Mouse (Mus musculus) liver, embryonic 13.5 days (tissue): ENCODE measurements at regions not wholly inside any gene's neighbourhood (a gene's known extent, or its start where the extent isn't known, plus 50 kb on each side); places are given as distances from the start of the nearest gene placed in this dataset.

Experiments
- ATAC-seq: fragments of 200-750 bp; cut with Nextera tagmentation; 2 replicates; pipeline ENCODE4 v1.8.0; 2017; ENCODE audit warnings: low read depth, mild to moderate bottlenecking, moderate number of reproducible peaks, moderate library complexity
- DNase-seq: peaks from one replicate; pipeline ENCODE4 v3.0.0; 2022
- H3K27ac ChIP-seq: fragments of 300-500 bp; sonication (generic); 2 replicates; pipeline ENCODE4 v1.5.1; 2015; ENCODE audit warnings: moderate library complexity, mild to moderate bottlenecking, inconsistent platforms
- H3K27me3 ChIP-seq: fragments of 300-500 bp; sonication (generic); 2 replicates; pipeline ENCODE4 v1.6.1; 2015; ENCODE audit warnings: mild to moderate bottlenecking, inconsistent platforms
- H3K36me3 ChIP-seq: fragments of 300-500 bp; sonication (generic); 2 replicates; pipeline ENCODE4 v1.6.1; 2015; ENCODE audit warnings: mild to moderate bottlenecking, inconsistent platforms
- H3K4me1 ChIP-seq: fragments of 300-500 bp; sonication (generic); replicated peaks from 2 replicates; pipeline ENCODE4 v1.6.1; 2015; ENCODE audit warnings: inconsistent platforms
- H3K4me2 ChIP-seq: fragments of 300-500 bp; sonication (generic); 2 replicates; pipeline ENCODE4 v1.6.1; 2015; ENCODE audit warnings: inconsistent platforms, mild to moderate bottlenecking, moderate library complexity
- H3K4me3 ChIP-seq: fragments of 300-500 bp; sonication (generic); replicated peaks from 2 replicates; pipeline ENCODE4 v1.5.1; 2015; ENCODE audit warnings: mild to moderate bottlenecking, inconsistent platforms
- H3K9ac ChIP-seq: fragments of 300-500 bp; sonication (generic); 2 replicates; pipeline ENCODE4 v1.6.1; 2015; ENCODE audit warnings: mild to moderate bottlenecking, inconsistent platforms
- H3K9me3 ChIP-seq: fragments of 300-500 bp; sonication (generic); replicated peaks from 2 replicates; pipeline ENCODE4 v1.6.1; 2016; ENCODE audit warnings: inconsistent platforms
- WGBS: fragments of 180-500 bp; shearing (Covaris S2); methylation state at CpG from one replicate; pipeline ENCODE4 v1.1.7; 2015; ENCODE audit not compliant: insufficient replicate concordance; 5-methylcytosine and 5-hydroxymethylcytosine counted together

DNA sequence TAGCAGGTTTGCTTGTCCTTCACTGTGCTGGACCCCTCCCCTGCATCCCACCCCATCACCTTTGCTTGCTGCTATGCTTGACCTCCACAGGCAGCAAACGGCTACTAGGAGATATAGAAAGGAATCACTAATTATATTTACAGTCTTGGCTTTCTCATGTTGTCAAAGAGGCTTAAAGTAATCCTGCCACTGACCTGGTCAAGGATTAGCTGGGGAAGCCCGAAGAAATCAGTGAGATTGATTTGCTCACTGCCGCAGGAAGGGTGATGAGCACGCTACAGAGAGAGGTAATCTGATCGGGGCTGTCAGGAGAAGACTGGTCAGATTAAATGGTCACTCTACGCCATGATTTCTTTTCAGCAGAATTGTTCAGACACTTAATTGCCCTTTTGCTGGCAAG, 157.4 kb upstream of the Wdfy3 start:
- no peaks in the 10 kb centered on the region for H3K4me1 ChIP-seq
- DNase-seq (no peak), ATAC-seq (no peak)
- no peak overlapping the region for H3K4me3 ChIP-seq
- no peak overlapping the region for H3K9ac ChIP-seq
- H3K27me3 ChIP-seq = no peaks in the 10 kb centered on the region
- WGBS = 51% methylated on average over 6 of the region's 6 CpGs
- H3K4me2 ChIP-seq = no peak overlapping the region
- H3K9me3 ChIP-seq = no peaks in the 10 kb centered on the region
- H3K36me3 ChIP-seq = no peaks in the 10 kb centered on the region
- H3K27ac ChIP-seq = no peak overlapping the region

GRCm38 (mm10) chr5:102242614-102243013, 172.9 kb upstream of the Wdfy3 start:
- Histone ChIP-seq H3K4me2 (no peak overlapping the region), H3K4me3 (no peak overlapping the region), H3K27me3 (no peaks in the 10 kb centered on the region), H3K9me3 (no peaks in the 10 kb centered on the region), H3K4me1 (no peaks in the 10 kb centered on the region), H3K27ac (no peak overlapping the region), H3K36me3 (no peaks in the 10 kb centered on the region), H3K9ac (no peak overlapping the region)
- DNase-seq (no peak), ATAC-seq (no peak)
- WGBS = 57% methylated on average over 5 of the region's 5 CpGs

- Histone ChIP-seq H3K36me3 (no peaks in the 10 kb centered on the region), H3K9me3 (no peaks in the 10 kb centered on the region), H3K9ac (no peak overlapping the region), H3K4me2 (no peak overlapping the region), H3K27ac (no peak overlapping the region), H3K27me3 (no peaks in the 10 kb centered on the region), H3K4me1 (no peaks in the 10 kb centered on the region), H3K4me3 (no peak overlapping the region)
- DNase-seq = no peak
- no peak for ATAC-seq
- whole genome bisulfite sequencing = 60% methylated on average over 6 of the region's 6 CpGs
Measured at GRCm38 (mm10) chr5:102244706-102245105, 175.0 kb upstream of the Wdfy3 start.

DNA sequence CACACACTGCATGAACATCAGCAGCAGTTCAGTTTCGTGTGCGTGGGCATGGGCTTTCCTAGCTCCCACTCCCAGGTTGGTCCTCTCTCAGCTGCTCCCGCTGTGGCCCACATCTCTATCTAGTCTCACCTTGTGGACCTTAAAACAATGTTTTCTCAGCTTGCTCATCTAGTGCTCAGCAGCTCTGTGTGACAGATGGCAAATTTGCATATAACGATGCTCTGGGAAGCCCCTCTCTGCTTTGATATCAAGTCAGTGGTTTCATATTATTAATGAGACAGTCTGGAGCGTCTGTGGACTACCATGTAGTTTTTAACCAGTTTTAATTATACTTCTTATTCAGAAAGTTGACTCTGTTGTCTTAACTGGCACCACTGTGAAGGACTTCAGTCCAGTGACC, 179.0 kb upstream of the Wdfy3 start:
- no peak overlapping the region for H3K9ac ChIP-seq
- no peak overlapping the region for H3K27ac ChIP-seq
- H3K27me3 ChIP-seq = no peaks in the 10 kb centered on the region
- no peaks in the 10 kb centered on the region for H3K36me3 ChIP-seq
- no peaks in the 10 kb centered on the region for H3K4me1 ChIP-seq
- no peaks in the 10 kb centered on the region for H3K9me3 ChIP-seq
- 68% methylated on average over 5 of the region's 5 CpGs for WGBS
- no peak overlapping the region for H3K4me2 ChIP-seq
- DNase-seq (no peak), ATAC-seq (no peak)
- H3K4me3 ChIP-seq = no peak overlapping the region

GRCm38 (mm10) chr5:102251076-102251475, 181.4 kb upstream of the Wdfy3 start:
- DNase-seq (no peak), ATAC-seq (no peak)
- Histone ChIP-seq H3K4me3 (no peak overlapping the region), H3K27ac (no peak overlapping the region), H3K27me3 (no peaks in the 10 kb centered on the region), H3K4me2 (no peak overlapping the region), H3K9ac (no peak overlapping the region), H3K9me3 (no peaks in the 10 kb centered on the region), H3K36me3 (no peaks in the 10 kb centered on the region), H3K4me1 (no peaks in the 10 kb centered on the region)
- 76% methylated on average over 7 of the region's 7 CpGs for WGBS

GRCm38 (mm10) chr5:102253786-102254185, 184.1 kb upstream of the Wdfy3 start:
- Histone ChIP-seq H3K9me3 (no peaks in the 10 kb centered on the region), H3K4me1 (no peaks in the 10 kb centered on the region), H3K27me3 (no peaks in the 10 kb centered on the region), H3K4me2 (no peak overlapping the region), H3K36me3 (no peaks in the 10 kb centered on the region), H3K9ac (no peak overlapping the region), H3K27ac (no peak overlapping the region), H3K4me3 (no peak overlapping the region)
- DNase-seq (no peak), ATAC-seq (no peak)
- 65% methylated on average over 2 of the region's 2 CpGs for WGBS

DNA sequence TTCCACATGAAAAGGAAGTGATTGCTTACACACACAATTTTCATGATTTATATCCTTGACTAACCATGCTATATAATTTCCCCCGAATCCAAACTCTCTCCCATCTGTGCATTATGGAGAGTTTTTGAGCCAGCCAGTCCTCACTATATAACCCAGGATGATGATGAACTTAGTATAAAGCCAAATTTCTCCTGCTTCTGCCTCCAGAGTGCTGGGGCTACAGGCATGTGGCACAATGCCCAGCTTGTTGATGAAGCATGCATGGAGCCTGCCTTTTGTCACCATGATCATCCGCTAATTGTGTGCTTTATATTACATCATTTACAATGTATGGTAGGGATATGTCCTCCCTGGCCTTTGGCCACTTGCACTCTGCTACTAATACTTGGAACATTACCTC, 187.4 kb upstream of the Wdfy3 start:
- H3K4me3 ChIP-seq = no peak overlapping the region
- no peak overlapping the region for H3K9ac ChIP-seq
- ATAC-seq (no peak), DNase-seq (no peak)
- H3K4me2 ChIP-seq = no peak overlapping the region
- 64% methylated on average over 2 of the region's 2 CpGs for WGBS
- no peaks in the 10 kb centered on the region for H3K27me3 ChIP-seq
- H3K9me3 ChIP-seq = no peaks in the 10 kb centered on the region
- H3K36me3 ChIP-seq = no peaks in the 10 kb centered on the region
- no peaks in the 10 kb centered on the region for H3K4me1 ChIP-seq
- H3K27ac ChIP-seq = no peak overlapping the region

GRCm38 (mm10) chr5:102261621-102262020, 191.9 kb upstream of the Wdfy3 start:
- no peak for DNase-seq
- no peak for ATAC-seq

DNA sequence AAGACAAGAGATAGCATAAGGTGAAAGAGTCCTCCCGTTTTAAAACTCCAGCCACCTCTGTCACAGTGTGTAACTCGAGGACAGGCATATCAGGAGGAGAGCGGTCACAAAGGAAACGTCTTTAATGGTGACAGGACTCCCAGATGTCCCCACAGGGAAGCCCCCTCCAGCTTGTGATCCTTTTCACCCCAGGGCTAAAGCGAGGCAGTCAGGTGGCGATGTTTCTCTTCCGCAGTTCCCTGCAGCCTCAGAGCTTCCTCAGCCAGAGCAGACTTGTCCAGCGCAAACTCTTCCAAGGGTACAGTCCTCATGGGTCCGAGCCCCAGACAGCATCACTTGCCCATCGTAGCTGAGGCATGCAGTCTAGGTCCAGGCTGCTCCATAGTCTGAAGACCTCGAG, 196.7 kb upstream of the Wdfy3 start:
- H3K4me1 ChIP-seq = no peaks in the 10 kb centered on the region
- no peak overlapping the region for H3K4me2 ChIP-seq
- DNase-seq = no peak
- WGBS = 51% methylated on average over 11 of the region's 11 CpGs
- H3K27me3 ChIP-seq = no peaks in the 10 kb centered on the region
- no peak for ATAC-seq
- H3K4me3 ChIP-seq = no peak overlapping the region
- H3K27ac ChIP-seq = no peak overlapping the region
- no peak overlapping the region for H3K9ac ChIP-seq
- no peaks in the 10 kb centered on the region for H3K36me3 ChIP-seq
- H3K9me3 ChIP-seq = no peaks in the 10 kb centered on the region

More at GRCm38 (mm10) chr5:102261621-102262020, 191.9 kb upstream of the Wdfy3 start:
- Histone ChIP-seq H3K4me1 (no peaks in the 10 kb centered on the region), H3K9ac (no peak overlapping the region), H3K36me3 (no peaks in the 10 kb centered on the region), H3K27me3 (no peaks in the 10 kb centered on the region), H3K27ac (no peak overlapping the region), H3K4me3 (no peak overlapping the region), H3K9me3 (no peaks in the 10 kb centered on the region), H3K4me2 (no peak overlapping the region)
- WGBS = 65% methylated on average over 5 of the region's 5 CpGs

DNA sequence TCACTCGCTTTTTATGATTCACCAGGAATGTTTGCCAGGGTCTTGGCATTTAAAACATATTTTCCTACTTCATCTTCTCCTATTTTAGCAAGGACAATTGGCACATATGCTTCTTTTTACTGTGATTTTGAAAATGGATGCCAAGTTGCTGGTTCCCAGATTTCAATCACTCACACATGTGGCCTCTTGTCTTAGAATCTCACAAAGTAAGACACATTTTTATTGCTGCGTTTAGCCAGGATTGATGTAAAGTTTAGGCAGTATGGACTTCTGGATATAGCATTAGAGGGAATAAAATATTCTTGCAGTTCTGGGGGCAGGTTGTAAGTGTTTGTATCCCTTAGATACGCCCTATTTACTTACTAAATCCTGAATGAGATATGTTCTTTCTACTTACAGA, 197.4 kb upstream of the Wdfy3 start:
- Histone ChIP-seq H3K27me3 (no peaks in the 10 kb centered on the region), H3K36me3 (no peaks in the 10 kb centered on the region), H3K4me3 (no peak overlapping the region), H3K9me3 (no peaks in the 10 kb centered on the region), H3K27ac (no peak overlapping the region), H3K4me2 (no peak overlapping the region), H3K4me1 (no peaks in the 10 kb centered on the region), H3K9ac (no peak overlapping the region)
- ATAC-seq = no peak
- no peak for DNase-seq
- WGBS = 53% methylated on average over 3 of the region's 3 CpGs

GRCm38 (mm10) chr5:102269204-102269603, 199.5 kb upstream of the Wdfy3 start:
- Histone ChIP-seq H3K4me2 (no peak overlapping the region), H3K9me3 (no peaks in the 10 kb centered on the region), H3K9ac (no peak overlapping the region), H3K27ac (no peak overlapping the region), H3K4me1 (no peaks in the 10 kb centered on the region), H3K27me3 (no peaks in the 10 kb centered on the region), H3K36me3 (no peaks in the 10 kb centered on the region), H3K4me3 (no peak overlapping the region)
- 71% methylated on average over 9 of the region's 9 CpGs for WGBS
- DNase-seq = no peak
- ATAC-seq = no peak

DNA sequence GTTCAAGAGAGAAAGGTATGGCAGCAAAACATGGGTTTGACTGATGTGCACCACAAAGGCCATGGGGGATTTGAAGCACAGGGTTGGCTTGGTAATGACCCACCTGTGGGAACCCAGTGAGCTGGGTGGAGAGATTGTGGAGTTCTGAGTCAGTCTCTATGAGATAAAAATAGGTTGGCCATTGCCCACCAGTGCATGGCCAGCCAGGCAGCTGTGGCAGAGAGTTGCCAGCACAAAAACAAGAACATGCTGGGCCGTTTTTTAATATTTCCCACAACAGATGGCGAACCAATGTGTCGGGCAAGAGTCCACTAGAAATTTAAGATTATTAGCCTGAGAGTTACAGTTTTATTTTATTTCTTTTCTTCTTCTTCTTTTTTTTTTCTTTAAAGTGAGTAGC, 205.6 kb upstream of the Arhgap24 start:
- no peak overlapping the region for H3K27ac ChIP-seq
- DNase-seq = no peak
- no peak overlapping the region for H3K4me2 ChIP-seq
- no peak for ATAC-seq
- no peak overlapping the region for H3K9ac ChIP-seq
- no peaks in the 10 kb centered on the region for H3K9me3 ChIP-seq
- H3K4me1 ChIP-seq = no peaks in the 10 kb centered on the region
- 64% methylated on average over 3 of the region's 3 CpGs for WGBS
- no peaks in the 10 kb centered on the region for H3K27me3 ChIP-seq
- no peak overlapping the region for H3K4me3 ChIP-seq
- no peaks in the 10 kb centered on the region for H3K36me3 ChIP-seq

- Histone ChIP-seq H3K9me3 (no peaks in the 10 kb centered on the region), H3K36me3 (no peaks in the 10 kb centered on the region), H3K4me2 (no peak overlapping the region), H3K9ac (no peak overlapping the region), H3K27ac (no peak overlapping the region), H3K4me1 (no peaks in the 10 kb centered on the region), H3K4me3 (no peak overlapping the region), H3K27me3 (no peaks in the 10 kb centered on the region)
- ATAC-seq (no peak), DNase-seq (no peak)
- WGBS = 67% methylated on average over 4 of the region's 4 CpGs
Measured at GRCm38 (mm10) chr5:102287131-102287530, 194.1 kb upstream of the Arhgap24 start.
